Mouse (Mus musculus) midbrain, embryonic 13.5 days (tissue): Measurements from ENCODE around the gene Ecsit. TPM values are rescaled to one million over a fixed set of nuclear protein-coding genes. Genes with fewer than 3 reads are reported as not detected.

Experiments
- ATAC-seq: fragments of 200-750 bp; cut with Nextera tagmentation; 2 replicates; pipeline ENCODE4 v1.8.0; 2017; ENCODE audit warnings: mild to moderate bottlenecking, moderate TSS enrichment, moderate library complexity
- H3K27ac ChIP-seq: fragments of 300-500 bp; sonication (generic); 2 replicates; pipeline ENCODE4 v1.5.1; 2015; ENCODE audit warnings: inconsistent platforms, mild to moderate bottlenecking, moderate library complexity
- H3K27me3 ChIP-seq: fragments of 300-500 bp; sonication (generic); 2 replicates; pipeline ENCODE4 v1.6.1; 2015; ENCODE audit warnings: mild to moderate bottlenecking, inconsistent platforms
- H3K36me3 ChIP-seq: fragments of 300-500 bp; sonication (generic); 2 replicates; pipeline ENCODE4 v1.6.1; 2015; ENCODE audit warnings: mild to moderate bottlenecking, inconsistent platforms
- H3K4me1 ChIP-seq: fragments of 300-500 bp; sonication (generic); replicated peaks from 2 replicates; pipeline ENCODE4 v1.6.1; 2015; ENCODE audit warnings: inconsistent platforms
- H3K4me2 ChIP-seq: fragments of 300-500 bp; sonication (generic); replicated peaks from 2 replicates; pipeline ENCODE4 v1.6.1; 2015; ENCODE audit warnings: moderate library complexity, mild to moderate bottlenecking, inconsistent platforms
- H3K4me3 ChIP-seq: fragments of 300-500 bp; sonication (generic); replicated peaks from 2 replicates; pipeline ENCODE4 v1.5.1; 2015; ENCODE audit warnings: mild to moderate bottlenecking, inconsistent platforms
- H3K9ac ChIP-seq: fragments of 300-500 bp; sonication (generic); replicated peaks from 2 replicates; pipeline ENCODE4 v1.6.1; 2015; ENCODE audit warnings: mild to moderate bottlenecking, inconsistent platforms
- H3K9me3 ChIP-seq: fragments of 300-500 bp; sonication (generic); 2 replicates; pipeline ENCODE4 v1.6.1; 2016; ENCODE audit warnings: mild to moderate bottlenecking, inconsistent platforms
- WGBS: fragments of 180-500 bp; shearing (Covaris S2); methylation state at CpG from one replicate; pipeline ENCODE4 v1.1.7; 2015; 5-methylcytosine and 5-hydroxymethylcytosine counted together
- polyA plus RNA-seq: library from polyadenylated mRNA; unstranded; fragments of >200 nt; fragmentation: Nextera tagmentation; extraction: Ambion mirVana; gene quantifications from 2 replicates; pipeline ENCODE4 v1.2.1, GENCODE M21; 2015

Gene Ecsit
- polyA plus RNA-seq: 44.3 and 50.3 TPM in 2 replicates

DNA sequence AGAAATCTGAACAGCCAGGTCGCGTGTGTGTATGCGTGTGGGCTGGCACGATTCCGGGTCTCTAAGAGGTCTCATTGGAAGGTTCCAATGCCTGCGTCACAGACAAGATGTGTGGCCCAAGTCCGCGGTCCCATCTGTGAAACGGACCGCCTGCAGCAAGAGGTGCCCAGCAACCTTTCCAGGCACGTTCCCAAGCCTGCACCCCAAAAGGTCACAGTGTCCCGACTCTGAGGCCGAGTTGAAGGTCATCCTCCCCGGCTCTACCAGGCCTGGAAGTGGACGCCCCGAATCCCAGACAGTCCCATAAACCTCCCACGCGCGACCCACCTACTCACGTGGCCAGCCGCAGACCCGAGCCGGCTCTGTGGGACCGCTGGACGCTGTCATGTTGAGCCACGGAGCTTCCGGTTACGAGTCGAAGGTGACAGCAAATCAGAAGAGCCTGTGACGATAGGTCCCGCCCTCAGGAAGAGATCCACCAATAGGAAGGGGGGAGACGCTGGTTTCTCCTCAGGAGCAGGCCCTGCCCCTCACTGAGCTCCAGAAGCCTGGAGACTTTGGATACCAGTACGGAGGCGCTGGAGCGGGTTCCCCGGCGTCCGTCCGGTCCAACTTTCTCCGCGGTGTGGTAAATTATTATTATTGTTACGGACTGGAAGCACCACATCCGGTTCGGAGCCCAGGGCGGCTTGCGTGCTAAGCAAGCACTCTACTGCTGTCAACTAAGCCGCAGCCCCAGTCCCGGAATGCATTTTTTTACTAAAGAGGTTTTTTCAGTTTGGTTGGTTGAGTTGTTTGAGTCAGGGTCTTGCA, at the start of gene Ecsit:
Ecsit (minus strand) TSS at position 417 of the 813 bp plus-strand sequence.
- under 1% methylated on average over 48 of the region's 48 CpGs for WGBS
- Histone ChIP-seq H3K4me2 (peak within 1 kb of the TSS; percentile 81), H3K4me1 (peaks cover 22% of the 10 kb centered on the region), H3K36me3 (peaks cover 8% of the 10 kb centered on the region; the same call in 1 of the 2 replicates), H3K9me3 (no peaks in the 10 kb centered on the region), H3K27ac (peak within 1 kb of the TSS; percentile 57), H3K9ac (peak within 1 kb of the TSS; percentile 69), H3K4me3 (peak within 1 kb of the TSS; percentile 72), H3K27me3 (no peaks in the 10 kb centered on the region)
- peak; percentile 99 for ATAC-seq

DNA sequence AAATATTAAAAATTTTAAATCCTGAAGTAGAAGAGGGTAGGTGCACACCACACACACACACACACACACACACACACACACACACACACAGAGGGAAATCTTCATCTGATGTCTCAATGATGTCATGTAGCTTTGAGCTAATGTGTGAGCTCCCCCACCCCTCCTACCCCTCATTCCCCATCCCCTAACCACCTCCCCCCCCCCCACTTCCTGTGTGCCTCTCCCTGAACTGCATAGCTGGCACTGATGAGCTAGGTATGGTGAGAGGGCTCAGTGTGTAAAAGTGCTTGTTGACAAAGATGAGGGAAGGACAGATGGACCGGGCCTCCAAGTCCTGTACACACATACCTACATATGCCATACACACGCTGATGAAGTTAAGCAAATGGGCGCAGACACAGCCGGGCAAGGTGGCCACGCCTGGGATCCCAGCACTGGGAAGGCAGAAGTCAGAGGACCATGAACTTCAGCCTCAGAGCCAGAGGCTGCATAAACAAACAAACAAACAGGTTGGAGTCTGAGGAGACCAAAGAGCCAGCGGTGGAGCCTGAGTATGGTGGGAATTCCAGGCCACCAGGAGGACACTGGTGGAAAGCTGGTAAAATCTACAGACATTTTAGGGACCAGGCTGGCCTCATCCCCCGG, 49.1 kb upstream of the Ecsit start:
- Histone ChIP-seq H3K9ac (no peak overlapping the region), H3K27ac (no peak overlapping the region), H3K4me2 (no peak overlapping the region), H3K4me3 (no peak overlapping the region), H3K36me3 (no peaks in the 10 kb centered on the region), H3K9me3 (no peaks in the 10 kb centered on the region), H3K4me1 (peaks cover 20% of the 10 kb centered on the region), H3K27me3 (peaks cover 40% of the 10 kb centered on the region)
- WGBS: 90% methylated on average over 7 of the region's 7 CpGs
- no peak for ATAC-seq

GRCm38 (mm10) chr9:22132220-22132619, 47.0 kb upstream of the Ecsit start:
- Histone ChIP-seq H3K9ac (no peak overlapping the region), H3K27ac (no peak overlapping the region), H3K9me3 (no peaks in the 10 kb centered on the region), H3K27me3 (peaks cover 40% of the 10 kb centered on the region), H3K36me3 (no peaks in the 10 kb centered on the region), H3K4me3 (no peak overlapping the region), H3K4me2 (peak overlapping the region; percentile 34), H3K4me1 (peaks cover 16% of the 10 kb centered on the region)
- ATAC-seq: no peak
- WGBS: 60% methylated on average over 11 of the region's 11 CpGs

DNA sequence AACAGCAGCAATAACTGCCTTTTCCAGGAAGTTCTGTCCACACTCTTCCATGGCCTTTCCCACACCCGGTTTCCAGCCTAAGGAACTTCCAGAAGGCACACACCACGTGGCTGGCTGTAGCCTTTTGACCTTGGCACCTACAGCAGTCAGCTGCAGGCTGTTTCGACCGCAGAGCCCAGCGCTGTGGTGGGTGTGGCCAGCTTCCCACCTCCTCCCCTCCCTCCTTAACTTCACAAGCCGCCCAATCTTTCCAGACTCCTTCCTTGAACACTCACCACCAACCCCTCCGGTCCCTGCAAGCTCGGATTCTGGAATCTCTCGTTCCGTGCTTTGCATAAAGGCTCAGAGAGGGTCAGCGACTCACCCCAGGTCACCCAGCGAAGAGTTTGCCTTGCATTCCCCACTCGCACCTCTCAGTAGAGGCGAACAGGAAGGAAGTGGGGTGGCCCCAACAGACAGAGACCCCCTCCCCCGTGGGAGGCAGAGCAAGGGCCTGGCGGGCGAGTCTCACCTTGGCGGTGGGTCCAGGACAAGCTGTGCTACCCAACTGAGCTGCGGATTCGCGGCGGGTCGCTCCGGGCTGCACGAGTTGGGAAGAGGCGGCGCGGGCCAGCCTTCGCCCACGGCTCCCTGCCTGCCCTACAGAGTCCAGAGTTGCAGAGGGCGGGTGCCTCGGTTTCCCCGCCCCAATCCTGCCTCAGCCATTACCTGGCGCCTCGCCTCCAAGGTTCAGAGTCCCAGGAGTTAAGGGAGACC, 46.2 kb upstream of the Ecsit start:
- peaks cover 10% of the 10 kb centered on the region; the same call in 1 of the 2 replicates for H3K4me1 ChIP-seq

GRCm38 (mm10) chr9:22125246-22126027, 40.2 kb upstream of the Ecsit start:
- Histone ChIP-seq H3K27ac (no peak overlapping the region), H3K9me3 (no peaks in the 10 kb centered on the region), H3K4me3 (no peak overlapping the region), H3K27me3 (peaks cover 8% of the 10 kb centered on the region), H3K9ac (no peak overlapping the region), H3K36me3 (no peaks in the 10 kb centered on the region), H3K4me2 (no peak overlapping the region), H3K4me1 (no peaks in the 10 kb centered on the region)
- WGBS: 86% methylated on average over 15 of the region's 15 CpGs
- no peak for ATAC-seq

More for the DNA sequence above, 46.2 kb upstream of the Ecsit start:
- no peak for ATAC-seq
- Histone ChIP-seq H3K27ac (no peak overlapping the region), H3K9me3 (no peaks in the 10 kb centered on the region), H3K36me3 (no peaks in the 10 kb centered on the region), H3K4me2 (peak overlapping the region; percentile 34), H3K27me3 (peaks cover 35% of the 10 kb centered on the region), H3K4me3 (0 out of 2 replicates have a peak overlapping the region, but pooled peaks have one; percentile 2), H3K9ac (no peak overlapping the region)
- WGBS: 2% methylated on average over 35 of the region's 35 CpGs

- WGBS: 85% methylated on average over 3 of the region's 3 CpGs
- Histone ChIP-seq H3K4me2 (no peak overlapping the region), H3K36me3 (no peaks in the 10 kb centered on the region), H3K27me3 (peaks cover 3% of the 10 kb centered on the region; the same call in 1 of the 2 replicates), H3K9ac (no peak overlapping the region), H3K9me3 (no peaks in the 10 kb centered on the region), H3K4me3 (no peak overlapping the region), H3K4me1 (no peaks in the 10 kb centered on the region), H3K27ac (no peak overlapping the region)
- ATAC-seq: no peak
These were observed 38.9 kb upstream of the Ecsit start for GRCm38 (mm10) chr9:22124169-22124568.

- Histone ChIP-seq H3K9ac (no peak overlapping the region), H3K4me1 (no peaks in the 10 kb centered on the region; the same call in 1 of the 2 replicates), H3K36me3 (no peaks in the 10 kb centered on the region), H3K27me3 (peaks cover 6% of the 10 kb centered on the region; the same call in 1 of the 2 replicates), H3K4me2 (no peak overlapping the region), H3K27ac (no peak overlapping the region), H3K9me3 (no peaks in the 10 kb centered on the region), H3K4me3 (no peak overlapping the region)
- ATAC-seq: no peak
- WGBS: 89% methylated on average over 7 of the region's 7 CpGs
These were observed 37.9 kb upstream of the Ecsit start for GRCm38 (mm10) chr9:22123069-22123609.

GRCm38 (mm10) chr9:22122005-22122404, 36.8 kb upstream of the Ecsit start:
- WGBS: 84% methylated on average over 3 of the region's 3 CpGs
- Histone ChIP-seq H3K27me3 (peaks cover 6% of the 10 kb centered on the region; the same call in 1 of the 2 replicates), H3K27ac (no peak overlapping the region), H3K9me3 (no peaks in the 10 kb centered on the region), H3K9ac (no peak overlapping the region), H3K36me3 (no peaks in the 10 kb centered on the region), H3K4me1 (peaks cover 9% of the 10 kb centered on the region), H3K4me2 (no peak overlapping the region), H3K4me3 (no peak overlapping the region)
- no peak for ATAC-seq

DNA sequence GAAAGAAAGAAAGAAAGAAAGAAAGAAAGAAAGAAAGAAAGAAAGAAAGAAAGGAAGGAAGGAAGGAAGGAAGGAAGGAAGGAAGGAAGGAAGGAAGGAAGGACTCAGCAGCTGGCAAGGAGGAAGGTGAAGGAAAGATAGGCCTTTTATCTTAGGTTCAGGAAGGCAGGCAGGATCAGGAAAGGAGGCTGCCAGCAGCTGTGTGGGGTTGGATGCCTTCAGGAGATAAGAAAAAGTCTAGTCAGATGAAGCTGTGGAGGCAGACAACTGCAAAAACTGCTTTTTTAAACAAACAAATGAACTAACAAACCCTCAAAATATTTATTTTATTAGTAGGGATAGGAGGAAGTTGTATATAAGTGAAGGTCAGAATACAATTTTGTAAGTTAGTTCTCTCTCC, 36.3 kb upstream of the Ecsit start:
- Histone ChIP-seq H3K27me3 (peaks cover 6% of the 10 kb centered on the region; the same call in 1 of the 2 replicates), H3K4me1 (peaks cover 9% of the 10 kb centered on the region), H3K4me3 (no peak overlapping the region), H3K9ac (no peak overlapping the region), H3K27ac (no peak overlapping the region), H3K4me2 (no peak overlapping the region), H3K9me3 (no peaks in the 10 kb centered on the region), H3K36me3 (no peaks in the 10 kb centered on the region)
- ATAC-seq: no peak

GRCm38 (mm10) chr9:22119543-22119942, 34.3 kb upstream of the Ecsit start:
- ATAC-seq: no peak
- Histone ChIP-seq H3K27me3 (peaks cover 6% of the 10 kb centered on the region; the same call in 1 of the 2 replicates), H3K9ac (no peak overlapping the region), H3K36me3 (no peaks in the 10 kb centered on the region), H3K4me1 (peaks cover 25% of the 10 kb centered on the region), H3K4me3 (no peak overlapping the region), H3K4me2 (no peak overlapping the region), H3K27ac (no peak overlapping the region), H3K9me3 (no peaks in the 10 kb centered on the region)
- 92% methylated on average over 4 of the region's 4 CpGs for WGBS
